Mouse (Mus musculus): ENCODE measurements around the gene Ctsw. TPM values are rescaled to one million over a fixed set of nuclear protein-coding genes. Genes with fewer than 3 reads are reported as not detected.

The Ctsw gene
- polyA plus RNA-seq, 1 experiment, result not detected

- peaks cover 20% of the 10 kb centered on the region for H3K4me1 ChIP-seq (ENCODE audit: control insufficient read depth, insufficient read depth, low read length)
- H3K27ac ChIP-seq (ENCODE audit: control insufficient read depth, insufficient read depth, low read depth, low read length), result no peak overlapping the region
Observed at GRCm38 (mm10) chr19:5444954-5445353, 23.4 kb downstream of the Ctsw start.

DNA sequence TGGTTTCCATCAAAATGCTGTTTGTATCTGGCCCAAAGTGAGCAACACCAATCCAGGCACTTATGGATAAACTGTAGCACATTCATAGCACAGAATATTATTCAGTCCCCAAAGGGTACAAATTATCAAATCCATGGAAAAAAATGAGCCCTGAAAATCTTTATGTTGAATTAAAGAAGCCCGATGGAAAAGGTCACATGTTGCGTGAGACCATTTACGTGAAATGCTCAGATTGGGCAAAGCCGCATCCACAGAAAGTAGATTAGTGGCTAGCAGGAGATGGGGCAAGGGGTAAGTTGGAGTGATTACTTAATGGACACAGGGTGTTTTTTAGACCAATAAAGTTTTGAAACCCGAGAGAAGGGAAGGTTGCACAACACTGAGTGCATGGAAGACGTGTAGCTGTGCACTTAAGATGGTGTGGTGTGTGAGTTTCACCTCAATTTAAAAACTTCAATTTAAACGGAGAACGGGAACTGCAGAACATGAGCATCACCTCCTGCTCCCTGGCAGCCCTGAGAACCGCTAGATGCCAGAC, 23.9 kb downstream of the Ctsw start:
- Histone ChIP-seq H3K36me3 (ENCODE audit: control insufficient read depth, insufficient read depth, low read length) (no peaks in the 10 kb centered on the region), H3K4me1 (ENCODE audit: control insufficient read depth, insufficient read depth, low read length) (peaks cover 20% of the 10 kb centered on the region), H3K4me3 (ENCODE audit: control insufficient read depth, low read depth, low read length) (no peak overlapping the region), H3K27ac (ENCODE audit: control insufficient read depth, insufficient read depth, low read depth, low read length) (no peak overlapping the region), H3K27me3 (ENCODE audit: control insufficient read depth, insufficient read depth, low read length) (no peaks in the 10 kb centered on the region)
- TF ChIP-seq POLR2A (IDR thresholded peaks at IDR 0.05; ENCODE audit: control insufficient read depth, low read depth, low read length) (no peak), CTCF (IDR thresholded peaks at IDR 0.05; ENCODE audit: control insufficient read depth, insufficient read depth, insufficient replicate concordance, low read depth, low read length) (no peak)

More at GRCm38 (mm10) chr19:5444954-5445353, 23.4 kb downstream of the Ctsw start:
- no peak overlapping the region for H3K4me3 ChIP-seq (ENCODE audit: control insufficient read depth, low read depth, low read length)
- H3K36me3 ChIP-seq (ENCODE audit: control insufficient read depth, insufficient read depth, low read length), result no peaks in the 10 kb centered on the region
- TF ChIP-seq CTCF (IDR thresholded peaks at IDR 0.05; ENCODE audit: control insufficient read depth, insufficient read depth, insufficient replicate concordance, low read depth, low read length) (no peak), POLR2A (IDR thresholded peaks at IDR 0.05; ENCODE audit: control insufficient read depth, low read depth, low read length) (no peak)
- no peaks in the 10 kb centered on the region for H3K27me3 ChIP-seq (ENCODE audit: control insufficient read depth, insufficient read depth, low read length)

GRCm38 (mm10) chr19:5433951-5434350, 34.4 kb downstream of the Ctsw start:
- Histone ChIP-seq H3K27me3 (ENCODE audit: control insufficient read depth, insufficient read depth, low read length) (no peaks in the 10 kb centered on the region), H3K4me1 (ENCODE audit: control insufficient read depth, insufficient read depth, low read length) (peaks cover 6% of the 10 kb centered on the region), H3K27ac (ENCODE audit: control insufficient read depth, insufficient read depth, low read depth, low read length) (no peak overlapping the region), H3K4me3 (ENCODE audit: control insufficient read depth, low read depth, low read length) (no peak overlapping the region), H3K36me3 (ENCODE audit: control insufficient read depth, insufficient read depth, low read length) (no peaks in the 10 kb centered on the region)
- TF ChIP-seq POLR2A (IDR thresholded peaks at IDR 0.05; ENCODE audit: control insufficient read depth, low read depth, low read length), result no peak
- TF ChIP-seq CTCF (IDR thresholded peaks at IDR 0.05; ENCODE audit: control insufficient read depth, insufficient read depth, insufficient replicate concordance, low read depth, low read length), result no peak

DNA sequence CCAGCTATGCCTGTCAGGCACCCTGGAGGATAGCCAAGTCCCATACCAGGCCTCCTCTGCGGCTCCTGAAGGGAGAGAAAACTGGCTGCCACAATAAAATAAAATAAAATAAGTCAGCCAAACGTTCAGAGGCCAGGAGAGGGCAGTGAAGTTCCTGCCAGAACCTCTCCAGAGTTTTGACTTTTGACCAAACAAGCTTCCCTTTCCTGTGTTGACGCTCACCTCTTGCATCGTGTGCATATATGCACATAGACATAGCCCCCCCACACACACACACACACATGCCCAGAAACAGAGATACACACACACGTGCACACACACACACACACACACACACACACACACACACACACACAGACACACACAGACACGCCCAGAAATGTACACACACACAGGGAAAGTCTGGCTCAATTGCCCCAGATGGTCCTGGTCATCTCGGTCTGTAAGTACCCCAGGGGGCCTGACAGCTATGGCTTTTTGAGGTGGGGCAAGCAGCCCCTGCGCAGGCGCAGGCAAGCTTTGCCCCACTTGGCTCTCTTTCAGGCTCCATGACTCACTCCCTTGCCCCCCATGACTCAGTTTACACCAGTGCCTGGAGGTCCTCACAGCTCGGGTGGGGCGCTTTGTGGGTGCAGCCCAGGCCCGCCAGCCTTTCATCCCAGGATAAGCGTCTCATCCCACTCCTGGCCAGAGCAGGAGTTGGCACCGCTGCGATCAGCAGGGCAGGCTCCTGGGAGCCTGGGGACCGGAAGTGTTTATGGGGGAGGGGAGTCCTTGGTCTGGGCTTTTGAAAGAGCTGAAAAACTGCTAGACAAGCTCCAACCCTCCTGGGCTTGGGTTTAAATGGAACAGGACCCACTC, 35.1 kb downstream of the Ctsw start:
- Histone ChIP-seq H3K27me3 (ENCODE audit: control insufficient read depth, insufficient read depth, low read length) (no peaks in the 10 kb centered on the region), H3K36me3 (ENCODE audit: control insufficient read depth, insufficient read depth, low read length) (no peaks in the 10 kb centered on the region), H3K27ac (ENCODE audit: control insufficient read depth, insufficient read depth, low read depth, low read length) (0 out of 2 replicates have a peak overlapping the region, but pooled peaks have one; percentile 26), H3K4me3 (ENCODE audit: control insufficient read depth, low read depth, low read length) (no peak overlapping the region), H3K4me1 (ENCODE audit: control insufficient read depth, insufficient read depth, low read length) (peaks cover 6% of the 10 kb centered on the region)
- TF ChIP-seq CTCF (IDR thresholded peaks at IDR 0.05; ENCODE audit: control insufficient read depth, insufficient read depth, insufficient replicate concordance, low read depth, low read length) (no peak), POLR2A (IDR thresholded peaks at IDR 0.05; ENCODE audit: control insufficient read depth, low read depth, low read length) (no peak)

DNA sequence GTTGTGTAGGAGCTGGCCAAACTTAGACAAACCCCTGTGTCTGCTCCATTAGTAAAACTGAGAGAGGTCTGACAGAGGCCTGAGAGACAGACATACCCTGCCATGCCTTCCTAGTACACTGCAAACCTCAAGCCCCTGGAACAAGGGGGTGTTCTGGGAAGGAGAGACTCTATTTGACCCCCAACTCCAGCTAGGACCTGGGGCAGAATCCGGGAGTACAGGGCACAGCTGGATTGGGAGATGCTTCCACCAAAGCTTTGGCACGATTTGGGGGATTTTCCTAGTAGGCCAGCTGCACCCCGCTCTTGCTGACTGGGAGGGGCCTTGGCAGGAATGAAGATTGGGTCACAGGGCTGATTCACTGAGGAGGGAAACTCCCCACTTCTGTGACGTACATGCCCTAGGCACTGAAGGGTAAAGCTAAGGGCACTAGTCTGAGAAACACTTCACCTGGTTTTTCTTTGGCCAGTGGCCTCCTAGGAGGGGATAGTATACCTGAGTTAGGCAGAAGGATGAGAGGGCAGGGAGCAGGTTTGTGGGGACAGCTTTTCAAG, 36.3 kb downstream of the Ctsw start:
- peaks cover 6% of the 10 kb centered on the region for H3K4me1 ChIP-seq (ENCODE audit: control insufficient read depth, insufficient read depth, low read length)
- no peak for TF ChIP-seq POLR2A (IDR thresholded peaks at IDR 0.05; ENCODE audit: control insufficient read depth, low read depth, low read length)
- no peak for TF ChIP-seq CTCF (IDR thresholded peaks at IDR 0.05; ENCODE audit: control insufficient read depth, insufficient read depth, insufficient replicate concordance, low read depth, low read length)
- no peaks in the 10 kb centered on the region for H3K27me3 ChIP-seq (ENCODE audit: control insufficient read depth, insufficient read depth, low read length)
- H3K36me3 ChIP-seq (ENCODE audit: control insufficient read depth, insufficient read depth, low read length), result no peaks in the 10 kb centered on the region
- no peak overlapping the region for H3K4me3 ChIP-seq (ENCODE audit: control insufficient read depth, low read depth, low read length)
- no peak overlapping the region for H3K27ac ChIP-seq (ENCODE audit: control insufficient read depth, insufficient read depth, low read depth, low read length)

DNA sequence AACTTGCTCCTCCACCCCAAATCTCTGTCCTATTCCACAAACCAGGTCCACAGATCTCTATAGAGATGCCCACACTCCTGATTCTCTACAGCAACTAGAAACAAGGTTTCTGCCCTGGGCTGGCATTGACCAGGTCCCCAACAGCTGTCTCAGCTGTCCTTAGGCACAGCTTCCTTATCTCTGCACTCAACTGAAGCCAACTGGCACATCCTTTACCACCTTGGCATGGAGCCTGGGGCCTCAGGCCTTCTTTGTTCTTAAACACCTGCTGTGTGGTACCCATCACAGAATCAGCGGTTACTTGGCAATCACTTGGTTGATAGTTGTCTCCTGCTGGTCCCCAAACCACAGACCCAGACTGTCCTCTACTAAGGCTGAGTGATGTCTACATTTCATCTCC, 37.9 kb downstream of the Ctsw start:
- TF ChIP-seq POLR2A (IDR thresholded peaks at IDR 0.05; ENCODE audit: control insufficient read depth, low read depth, low read length) (no peak), CTCF (IDR thresholded peaks at IDR 0.05; ENCODE audit: control insufficient read depth, insufficient read depth, insufficient replicate concordance, low read depth, low read length) (no peak)
- peaks cover 17% of the 10 kb centered on the region for H3K4me1 ChIP-seq (ENCODE audit: control insufficient read depth, insufficient read depth, low read length)
- no peaks in the 10 kb centered on the region for H3K27me3 ChIP-seq (ENCODE audit: control insufficient read depth, insufficient read depth, low read length)
- no peak overlapping the region for H3K4me3 ChIP-seq (ENCODE audit: control insufficient read depth, low read depth, low read length)
- no peak overlapping the region for H3K27ac ChIP-seq (ENCODE audit: control insufficient read depth, insufficient read depth, low read depth, low read length)
- no peaks in the 10 kb centered on the region; the same call in 1 of the 2 replicates for H3K36me3 ChIP-seq (ENCODE audit: control insufficient read depth, insufficient read depth, low read length)

- Histone ChIP-seq H3K36me3 (ENCODE audit: control insufficient read depth, insufficient read depth, low read length) (no peaks in the 10 kb centered on the region; the same call in 1 of the 2 replicates), H3K27me3 (ENCODE audit: control insufficient read depth, insufficient read depth, low read length) (no peaks in the 10 kb centered on the region), H3K27ac (ENCODE audit: control insufficient read depth, insufficient read depth, low read depth, low read length) (no peak overlapping the region), H3K4me1 (ENCODE audit: control insufficient read depth, insufficient read depth, low read length) (peaks cover 17% of the 10 kb centered on the region), H3K4me3 (ENCODE audit: control insufficient read depth, low read depth, low read length) (no peak overlapping the region)
- TF ChIP-seq CTCF (IDR thresholded peaks at IDR 0.05; ENCODE audit: control insufficient read depth, insufficient read depth, insufficient replicate concordance, low read depth, low read length) (no peak), POLR2A (IDR thresholded peaks at IDR 0.05; ENCODE audit: control insufficient read depth, low read depth, low read length) (no peak)
Observed at GRCm38 (mm10) chr19:5429806-5430205, 38.5 kb downstream of the Ctsw start.

All from testis, adult 2 months (tissue).